Mouse (Mus musculus) layer of hippocampus, adult 18-20 months (tissue): ENCODE data around the gene Alpk1. TPM values are rescaled to one million over a fixed set of nuclear protein-coding genes. Genes with fewer than 3 reads are reported as not detected.

ENCODE experiments used
- DNase-seq, 2 experiments: peaks; one replicate each; pipeline ENCODE4 v3.0.0; 2022; ENCODE audit warnings: low spot score in 2 of 2
- long read RNA-seq: library from polyadenylated mRNA; stranded (forward); transcript quantifications from one replicate; pipeline ENCODE4 v2.0.0, GENCODE M21; 2021
- total RNA-seq, 2 experiments: library from RNA; stranded (reverse); gene quantifications; 2 replicates each; pipeline ENCODE4 v1.2.3; 2021

The Alpk1 gene
- 1 to 10 TPM; 8.8 to 9.3 TPM for total RNA-seq
- long read RNA-seq, full-length matches to known transcripts: 2 of 9 reads
- long read RNA-seq, partial matches to known transcripts: 1 of 9 reads
- long read RNA-seq, other reads (novel, unspliced or antisense): 6 of 9 reads

- peak; percentile 16 to 55 for DNase-seq
These were observed at the start of gene Alpk1 for GRCm38 (mm10) chr3:127780021-127780644. Alpk1 (minus strand) TSS chr3:127780527.

- DNase-seq: no peak
These were observed 46.8 kb upstream of the Alpk1 start for GRCm38 (mm10) chr3:127827123-127827522.

- DNase-seq: no peak
These were observed 46.2 kb upstream of the Alpk1 start for GRCm38 (mm10) chr3:127826503-127826902.

- no peak for DNase-seq
These were observed 43.8 kb upstream of the Alpk1 start for GRCm38 (mm10) chr3:127823886-127824863.

GRCm38 (mm10) chr3:127821209-127821608, 40.9 kb upstream of the Alpk1 start:
- no peak for DNase-seq

GRCm38 (mm10) chr3:127820400-127820799, 40.1 kb upstream of the Alpk1 start:
- DNase-seq: no peak

- no peak for DNase-seq
These were observed 38.7 kb upstream of the Alpk1 start for GRCm38 (mm10) chr3:127818694-127819663.

GRCm38 (mm10) chr3:127817120-127817683, 36.9 kb upstream of the Alpk1 start:
- DNase-seq: no peak

GRCm38 (mm10) chr3:127809103-127809502, 28.8 kb upstream of the Alpk1 start:
- no peak for DNase-seq

- DNase-seq: no peak
These were observed 27.5 kb upstream of the Alpk1 start for GRCm38 (mm10) chr3:127807846-127808245.

- no peak for DNase-seq
These were observed 25.7 kb upstream of the Alpk1 start for GRCm38 (mm10) chr3:127805991-127806390.

- no peak for DNase-seq
These were observed 24.7 kb upstream of the Alpk1 start for GRCm38 (mm10) chr3:127805071-127805470.

GRCm38 (mm10) chr3:127804439-127804838, 24.1 kb upstream of the Alpk1 start:
- DNase-seq: no peak

GRCm38 (mm10) chr3:127802814-127803213, 22.5 kb upstream of the Alpk1 start:
- peak in 1 of 2 experiments; percentile 51 for DNase-seq

- DNase-seq: no peak
These were observed 20.8 kb upstream of the Alpk1 start for GRCm38 (mm10) chr3:127801162-127801561.

GRCm38 (mm10) chr3:127796271-127796670, 15.9 kb upstream of the Alpk1 start:
- no peak for DNase-seq

- DNase-seq: no peak
These were observed 15.4 kb upstream of the Alpk1 start for GRCm38 (mm10) chr3:127795762-127796161.

- no peak for DNase-seq
These were observed 12.7 kb upstream of the Alpk1 start for GRCm38 (mm10) chr3:127793022-127793421.

- DNase-seq: no peak
These were observed 11.6 kb upstream of the Alpk1 start for GRCm38 (mm10) chr3:127791595-127792561.
